Mouse (Mus musculus) limb, embryonic 10.5 days (tissue): ENCODE measurements at regions not wholly inside any gene's neighbourhood (a gene's known extent, or its start where the extent isn't known, plus 50 kb on each side); places are given as distances from the start of the nearest gene placed in this dataset.
"Not testable (repeated sequence)": the region's sequence is repeated elsewhere in the genome, so short reads cannot be mapped to it uniquely, and the experiment has no call there.

Source experiments
- DNase-seq: peaks from one replicate; pipeline ENCODE4 v3.0.0-alpha.2; 2017; ENCODE audit warnings: low spot score
- H3K27ac ChIP-seq: fragments of 300-500 bp; sonication (generic); 2 replicates; pipeline ENCODE4 v1.5.1; 2016; ENCODE audit warnings: mild to moderate bottlenecking
- H3K27me3 ChIP-seq: fragments of 300-500 bp; sonication (generic); 2 replicates; pipeline ENCODE4 v1.6.1; 2016; ENCODE audit warnings: low read depth, mild to moderate bottlenecking; ENCODE audit not compliant: poor library complexity, severe bottlenecking
- H3K36me3 ChIP-seq: fragments of 300-500 bp; sonication (generic); 2 replicates; pipeline ENCODE4 v1.6.1; 2016; ENCODE audit warnings: mild to moderate bottlenecking, moderate library complexity
- H3K4me1 ChIP-seq: fragments of 300-500 bp; sonication (generic); 2 replicates; pipeline ENCODE4 v1.6.1; 2016
- H3K4me3 ChIP-seq: fragments of 300-500 bp; sonication (generic); 2 replicates; pipeline ENCODE4 v1.5.1; 2016; ENCODE audit warnings: mild to moderate bottlenecking, moderate library complexity
- H3K9me3 ChIP-seq: fragments of 300-500 bp; sonication (generic); replicated peaks from 2 replicates; pipeline ENCODE4 v1.6.1; 2016; ENCODE audit warnings: mild to moderate bottlenecking
- WGBS: fragments of 180-500 bp; shearing (Covaris S2); methylation state at CpG from one replicate; pipeline ENCODE4 v1.1.7; 2016; 5-methylcytosine and 5-hydroxymethylcytosine counted together

DNA sequence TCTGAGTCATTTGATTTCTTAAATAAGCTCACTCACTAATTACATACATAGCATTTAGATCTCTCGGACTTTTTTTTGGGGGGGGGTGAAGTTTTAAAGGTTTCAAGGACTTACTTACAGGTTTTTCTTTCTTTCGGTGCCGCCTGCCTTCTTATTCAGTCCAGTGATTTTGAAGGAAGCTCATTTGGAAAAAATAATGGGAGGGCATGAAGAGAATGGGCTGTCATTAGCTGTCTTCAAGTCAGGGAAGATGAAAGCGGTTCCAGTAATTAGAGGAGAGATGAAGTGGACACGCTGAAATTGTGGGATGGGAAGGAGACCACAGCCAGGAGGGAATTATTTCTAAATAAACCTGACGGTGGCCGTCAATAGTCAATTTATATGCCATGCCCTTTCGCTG is 108.6 kb upstream of the Klf3 start:
- H3K36me3 ChIP-seq: no peaks in the 10 kb centered on the region
- H3K4me3 ChIP-seq: no peak overlapping the region
- H3K27me3 ChIP-seq: no peaks in the 10 kb centered on the region
- DNase-seq: no peak
- 76% methylated on average over 8 of the region's 8 CpGs for WGBS
- no peaks in the 10 kb centered on the region for H3K9me3 ChIP-seq
- no peaks in the 10 kb centered on the region; the same call in 1 of the 2 replicates for H3K4me1 ChIP-seq
- no peak overlapping the region for H3K27ac ChIP-seq

DNA sequence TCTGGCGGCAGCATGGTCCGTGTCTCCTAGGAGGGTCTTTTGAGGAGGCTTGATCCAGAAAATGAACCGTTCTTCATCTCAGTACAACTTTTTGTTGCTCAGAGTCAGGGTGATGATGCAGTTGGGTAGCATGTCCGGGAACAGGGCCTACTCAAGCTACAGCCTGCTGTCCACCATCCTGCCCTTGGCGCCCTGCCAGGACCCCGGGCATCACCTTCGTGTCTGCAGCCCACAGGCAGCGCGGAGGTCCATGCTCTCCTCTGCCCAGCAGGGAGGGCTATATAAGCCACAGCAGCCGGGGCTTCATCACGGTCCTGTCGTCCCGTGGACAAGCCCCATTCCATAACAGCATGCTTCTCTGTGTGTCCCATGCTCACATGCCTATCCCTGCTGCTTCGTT is 107.1 kb upstream of the Klf3 start:
- 89% methylated on average over 14 of the region's 14 CpGs for WGBS
- H3K27ac ChIP-seq: no peak overlapping the region; the same call in 1 of the 2 replicates
- H3K36me3 ChIP-seq: no peaks in the 10 kb centered on the region

DNA sequence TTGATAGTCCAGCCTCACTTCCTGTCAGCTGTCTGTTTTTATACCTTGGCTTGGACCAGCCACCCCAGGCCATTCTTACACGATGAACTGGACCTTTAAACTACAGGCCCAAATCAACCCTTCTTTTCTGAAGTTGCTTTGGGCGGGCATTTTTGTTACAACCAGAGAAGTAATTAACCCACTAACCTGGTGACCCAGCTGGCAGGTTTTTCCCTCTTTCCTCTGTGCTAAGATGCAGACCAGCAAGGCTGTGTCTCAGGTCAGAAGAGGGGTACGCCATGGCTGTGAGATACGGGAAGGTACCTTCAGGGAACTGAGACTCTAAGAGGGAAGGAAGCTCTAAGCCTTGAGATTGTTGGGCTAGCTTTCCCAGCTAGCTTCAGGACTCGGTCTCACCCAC is 105.7 kb upstream of the Klf3 start:
- H3K27me3 ChIP-seq: no peaks in the 10 kb centered on the region
- no peaks in the 10 kb centered on the region for H3K36me3 ChIP-seq
- no peak overlapping the region for H3K4me3 ChIP-seq
- DNase-seq: no peak
- H3K4me1 ChIP-seq: peaks cover 10% of the 10 kb centered on the region
- H3K27ac ChIP-seq: no peak overlapping the region
- H3K9me3 ChIP-seq: no peaks in the 10 kb centered on the region
- 85% methylated on average over 5 of the region's 5 CpGs for WGBS

More for the DNA sequence above, 107.1 kb upstream of the Klf3 start:
- Histone ChIP-seq H3K9me3 (no peaks in the 10 kb centered on the region), H3K4me3 (no peak overlapping the region), H3K4me1 (no peaks in the 10 kb centered on the region; the same call in 1 of the 2 replicates), H3K27me3 (no peaks in the 10 kb centered on the region)
- no peak for DNase-seq

DNA sequence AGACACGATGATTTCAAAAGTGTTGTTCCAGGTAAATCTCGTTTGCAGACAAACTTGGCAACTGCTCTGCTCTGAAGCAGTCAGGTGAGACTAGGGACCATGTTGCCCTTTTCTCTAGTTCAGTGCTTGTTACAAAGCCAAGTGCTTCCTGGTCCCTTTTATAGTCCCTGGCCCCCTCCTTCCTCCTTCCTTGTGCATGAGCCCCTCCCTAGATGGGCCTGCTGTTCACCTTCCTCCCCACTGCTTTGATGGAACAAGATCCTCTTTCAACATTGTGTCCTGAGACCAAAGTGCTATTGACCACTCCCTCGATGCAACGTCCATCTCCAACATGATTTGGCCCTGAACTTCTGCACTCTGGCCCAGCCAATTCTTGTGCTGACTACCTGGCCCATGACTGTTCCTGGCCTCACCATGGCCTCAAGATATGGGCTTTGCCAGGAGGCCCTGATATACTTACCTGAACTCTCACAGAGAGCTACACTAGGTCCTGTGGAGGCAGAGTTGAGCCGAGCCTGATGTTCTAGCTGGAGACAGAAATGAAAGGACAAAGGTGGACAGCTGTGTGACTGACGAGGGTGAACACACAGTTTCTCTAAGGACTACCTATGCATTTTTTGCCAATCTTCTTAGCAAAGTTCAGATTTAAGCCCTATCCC is 104.6 kb upstream of the Klf3 start:
- DNase-seq: no peak
- 92% methylated on average over 6 of the region's 6 CpGs for WGBS

DNA sequence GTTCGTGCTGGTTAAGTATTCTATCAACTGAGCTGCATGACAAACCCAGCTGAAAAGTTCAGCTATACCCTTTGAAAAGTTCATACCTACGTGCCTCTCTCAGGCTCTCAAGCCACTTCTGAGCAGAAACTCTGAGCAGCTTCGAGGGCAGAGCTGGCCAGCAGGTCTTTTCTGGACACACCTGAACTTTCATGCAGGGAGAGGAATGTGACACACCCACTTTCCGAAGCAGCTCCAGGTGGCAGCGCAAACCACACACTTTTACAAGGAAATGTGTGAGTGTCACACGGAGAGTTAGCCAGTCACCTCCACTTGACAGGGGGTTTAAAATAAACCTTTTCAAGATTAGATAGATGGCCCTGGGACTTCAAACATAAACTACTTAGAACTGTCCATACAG is 103.2 kb upstream of the Klf3 start:
- WGBS: 83% methylated on average over 6 of the region's 6 CpGs
- Histone ChIP-seq H3K27me3 (no peaks in the 10 kb centered on the region), H3K27ac (no peak overlapping the region), H3K4me3 (no peak overlapping the region), H3K9me3 (no peaks in the 10 kb centered on the region), H3K4me1 (peaks cover 13% of the 10 kb centered on the region), H3K36me3 (no peaks in the 10 kb centered on the region)
- DNase-seq: no peak

More for the DNA sequence above, 104.6 kb upstream of the Klf3 start:
- Histone ChIP-seq H3K9me3 (no peaks in the 10 kb centered on the region), H3K4me1 (peaks cover 10% of the 10 kb centered on the region), H3K36me3 (no peaks in the 10 kb centered on the region), H3K27me3 (no peaks in the 10 kb centered on the region), H3K27ac (no peak overlapping the region), H3K4me3 (no peak overlapping the region)

DNA sequence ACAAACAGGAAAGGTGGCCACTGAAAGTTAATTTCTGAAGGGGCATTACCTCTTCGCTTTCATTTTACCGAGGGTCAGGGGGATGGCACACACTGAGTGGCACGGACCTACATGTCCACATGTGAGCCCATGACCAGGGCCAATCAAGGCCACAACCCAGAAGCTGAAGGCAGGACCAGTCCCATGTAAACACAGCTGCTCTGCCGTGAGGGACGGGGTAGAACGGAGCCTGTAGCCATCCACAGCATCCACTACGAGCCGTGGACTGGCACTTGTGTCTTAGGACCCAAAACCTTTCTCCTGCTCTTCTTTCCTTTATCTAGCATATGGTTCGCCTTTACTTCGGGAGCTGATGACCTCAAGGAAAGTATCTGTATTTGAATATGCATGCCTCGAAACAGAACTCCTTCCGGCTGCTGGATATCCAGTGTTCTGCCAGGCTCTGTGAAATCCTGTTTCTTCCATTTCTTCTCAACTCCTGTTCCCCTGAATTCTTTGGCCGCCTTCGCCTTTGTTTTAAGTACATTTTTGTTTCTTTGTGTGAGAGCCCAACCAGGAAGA is 101.9 kb upstream of the Klf3 start:
- Histone ChIP-seq H3K4me3 (no peak overlapping the region), H3K27me3 (no peaks in the 10 kb centered on the region), H3K9me3 (no peaks in the 10 kb centered on the region), H3K4me1 (peaks cover 16% of the 10 kb centered on the region), H3K36me3 (no peaks in the 10 kb centered on the region), H3K27ac (peak overlapping the region; percentile 84)
- 76% methylated on average over 14 of the region's 14 CpGs for WGBS
- DNase-seq: no peak

DNA sequence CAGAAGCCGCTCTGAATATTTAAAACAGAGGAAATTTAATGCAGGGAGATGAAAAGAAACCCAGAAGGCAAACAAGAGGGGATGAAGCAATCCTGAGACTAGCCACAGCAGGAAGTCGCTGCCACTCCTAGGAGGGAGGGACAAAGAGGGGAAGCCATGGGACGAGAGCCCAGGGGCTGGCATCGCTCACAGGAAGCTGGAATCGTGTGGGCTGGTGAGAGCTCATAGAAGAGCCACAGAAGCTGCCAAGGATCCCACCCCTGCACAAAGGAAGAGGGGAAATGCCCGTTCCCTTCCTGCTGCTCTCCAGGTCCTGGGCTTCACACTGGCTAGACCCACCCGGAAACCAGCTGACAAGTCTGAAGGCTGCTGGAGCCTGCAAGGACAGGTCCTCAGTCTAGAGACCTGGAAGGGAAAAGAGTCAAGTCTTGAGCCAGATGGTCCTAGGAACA is 101.4 kb upstream of the Klf3 start:
- H3K27me3 ChIP-seq: no peaks in the 10 kb centered on the region
- peak overlapping the region; percentile 84 for H3K27ac ChIP-seq
- no peak overlapping the region for H3K4me3 ChIP-seq
- peak; percentile 49 for DNase-seq
- H3K4me1 ChIP-seq: peaks cover 21% of the 10 kb centered on the region
- WGBS: 31% methylated on average over 7 of the region's 7 CpGs
- H3K36me3 ChIP-seq: no peaks in the 10 kb centered on the region
- H3K9me3 ChIP-seq: no peaks in the 10 kb centered on the region

DNA sequence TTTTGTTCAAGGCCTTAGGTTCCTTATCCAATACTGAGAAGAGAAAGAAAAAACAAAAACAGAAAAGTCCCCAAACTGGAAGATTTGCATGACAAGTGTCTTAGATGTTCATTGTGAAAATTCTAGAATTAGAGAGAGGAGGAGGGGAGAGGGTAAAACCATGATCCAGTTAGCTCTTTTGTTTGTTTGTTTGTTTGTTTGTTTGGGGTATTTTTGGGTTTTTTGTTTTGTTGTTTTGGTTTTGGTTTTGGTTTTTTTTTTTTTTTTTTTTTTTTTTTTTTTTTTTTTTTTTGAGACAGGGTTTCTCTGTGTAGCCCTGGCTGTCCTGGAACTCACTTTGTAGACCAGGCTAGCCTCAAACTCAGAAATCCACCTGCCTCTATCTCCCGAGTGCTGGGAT is 100.8 kb upstream of the Klf3 start:
- not testable (repeated sequence) for DNase-seq, H3K36me3 ChIP-seq, H3K27ac ChIP-seq, H3K27me3 ChIP-seq, H3K9me3 ChIP-seq, H3K4me3 ChIP-seq
- peaks cover 21% of the 10 kb centered on the region for H3K4me1 ChIP-seq
- 87% methylated on average over 1 of the region's 1 CpGs for WGBS

DNA sequence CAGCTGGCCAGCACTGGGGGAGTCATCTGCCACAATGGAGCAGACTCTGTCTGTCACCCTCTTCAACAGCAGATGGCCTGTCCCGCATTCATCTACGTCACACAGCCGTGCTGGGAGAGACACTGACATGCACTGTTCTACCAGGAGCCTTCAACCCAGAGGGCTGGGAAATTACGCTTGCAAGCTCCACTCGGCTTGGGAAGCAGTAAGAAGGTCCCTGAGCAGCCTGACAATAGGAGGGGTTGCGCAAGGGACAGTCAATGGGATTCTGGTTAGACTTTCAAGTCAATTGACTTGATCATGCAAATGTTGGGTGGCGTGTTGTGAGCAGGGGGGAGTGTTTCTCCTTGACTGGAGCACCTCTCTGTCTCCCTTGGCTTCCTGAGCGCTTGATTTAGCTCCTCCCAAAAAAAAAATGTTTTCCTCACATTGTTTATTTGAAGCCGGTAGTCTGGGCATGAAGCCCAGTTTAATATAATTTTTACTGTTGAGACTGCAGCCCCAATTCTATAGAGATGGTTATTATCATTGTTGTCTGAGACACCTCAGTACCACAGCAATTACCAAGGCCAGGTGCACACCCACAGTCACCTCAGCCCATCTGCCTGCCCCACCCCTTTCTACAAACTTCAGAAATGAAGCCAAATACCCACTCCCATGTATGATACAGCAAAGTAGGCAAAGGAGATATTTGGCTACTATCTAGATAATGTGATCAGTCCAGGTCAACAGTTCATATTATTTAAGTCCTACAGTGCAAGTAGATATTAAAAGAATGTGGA is 99.9 kb upstream of the Klf3 start:
- Histone ChIP-seq H3K9me3 (no peaks in the 10 kb centered on the region), H3K36me3 (no peaks in the 10 kb centered on the region), H3K27me3 (no peaks in the 10 kb centered on the region), H3K4me3 (no peak overlapping the region), H3K27ac (no peak overlapping the region), H3K4me1 (peaks cover 21% of the 10 kb centered on the region)
- DNase-seq: no peak
- 69% methylated on average over 9 of the region's 9 CpGs for WGBS

DNA sequence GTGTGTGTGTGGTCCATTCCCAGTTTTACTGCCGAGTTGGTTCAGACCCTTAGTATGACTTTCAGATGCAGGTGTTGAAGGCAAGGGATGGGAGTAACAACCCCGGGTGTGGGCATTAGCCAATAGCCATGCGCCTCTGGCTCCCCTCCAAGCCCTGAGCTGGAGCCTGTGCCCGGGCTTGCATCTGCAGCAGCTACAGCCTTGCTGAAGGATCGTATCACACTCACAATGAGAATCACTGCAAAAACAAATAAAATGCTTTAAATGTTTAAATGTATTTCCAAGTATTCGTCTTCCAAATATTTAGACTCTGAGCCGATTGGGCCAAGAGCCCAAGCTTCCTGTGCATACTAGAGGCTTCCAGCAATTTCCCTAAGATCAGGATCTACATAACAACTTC is 99.0 kb upstream of the Klf3 start:
- 78% methylated on average over 7 of the region's 7 CpGs for WGBS
- DNase-seq: no peak
- no peaks in the 10 kb centered on the region for H3K36me3 ChIP-seq
- H3K27me3 ChIP-seq: no peaks in the 10 kb centered on the region
- H3K4me1 ChIP-seq: peaks cover 21% of the 10 kb centered on the region
- no peak overlapping the region for H3K27ac ChIP-seq
- H3K9me3 ChIP-seq: no peaks in the 10 kb centered on the region
- no peak overlapping the region for H3K4me3 ChIP-seq

DNA sequence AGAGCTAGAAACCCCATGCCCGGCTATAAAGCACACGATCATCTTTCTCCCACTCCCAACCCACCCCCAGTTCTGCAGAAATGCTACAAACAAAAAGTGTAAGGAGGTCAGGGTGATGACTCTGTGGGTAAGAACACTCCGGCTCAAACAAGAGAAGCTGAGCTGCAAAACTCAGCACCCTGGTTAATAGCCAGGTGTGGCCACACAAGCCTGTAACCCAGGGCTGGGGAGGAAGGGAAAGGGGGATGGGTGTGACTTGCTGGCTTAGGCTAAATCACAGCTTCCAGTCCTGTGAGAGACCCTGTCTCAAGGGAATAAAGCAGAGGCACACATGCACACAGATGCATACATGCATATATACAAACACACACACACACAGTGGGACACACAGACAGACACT is 96.6 kb upstream of the Klf3 start:
- Histone ChIP-seq H3K9me3 (no peaks in the 10 kb centered on the region), H3K27ac (no peak overlapping the region), H3K4me3 (no peak overlapping the region), H3K4me1 (peaks cover 17% of the 10 kb centered on the region), H3K36me3 (no peaks in the 10 kb centered on the region), H3K27me3 (no peaks in the 10 kb centered on the region)
- 70% methylated on average over 3 of the region's 3 CpGs for WGBS
- DNase-seq: no peak

DNA sequence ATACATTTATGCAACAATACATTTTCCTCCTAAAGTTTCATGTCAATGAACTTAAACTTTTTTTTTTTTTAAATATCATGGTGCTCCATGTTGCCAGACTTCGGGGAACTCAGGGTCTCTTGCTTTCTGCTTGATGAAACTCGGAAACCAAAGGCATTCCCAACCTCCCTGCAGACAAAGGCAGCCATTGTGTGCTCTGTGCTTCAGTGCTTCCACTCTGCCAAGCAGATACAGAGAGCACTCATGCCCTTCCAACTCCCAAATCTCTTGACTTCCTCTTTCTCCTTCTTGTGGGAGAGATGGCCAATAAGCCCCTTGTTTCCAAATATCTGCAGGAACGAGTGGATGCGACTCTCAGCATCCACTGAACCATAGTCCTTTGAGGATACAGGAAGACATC is 94.0 kb upstream of the Klf3 start:
- WGBS: 87% methylated on average over 4 of the region's 4 CpGs
- Histone ChIP-seq H3K4me1 (peaks cover 8% of the 10 kb centered on the region), H3K36me3 (no peaks in the 10 kb centered on the region), H3K27ac (no peak overlapping the region), H3K27me3 (no peaks in the 10 kb centered on the region), H3K9me3 (no peaks in the 10 kb centered on the region), H3K4me3 (no peak overlapping the region)
- no peak for DNase-seq

DNA sequence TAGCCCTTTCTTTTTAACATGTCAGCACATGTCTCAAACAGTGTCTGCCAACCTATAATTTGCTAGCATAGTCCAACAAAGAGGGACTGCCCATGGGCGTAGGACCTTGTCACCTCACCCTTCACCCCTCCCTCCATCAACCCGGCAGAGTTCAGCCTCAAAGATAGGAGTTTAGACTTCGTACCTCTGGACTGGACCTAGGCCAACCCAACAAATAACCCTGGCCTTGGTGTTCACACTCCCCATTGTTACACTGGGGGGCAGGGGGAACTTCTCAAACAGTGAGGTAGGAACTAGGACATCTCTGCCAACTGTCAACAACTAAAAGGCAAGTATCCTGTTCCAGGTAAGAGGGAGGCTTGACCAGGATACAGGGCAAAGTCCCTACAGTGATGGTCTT is 93.0 kb upstream of the Klf3 start:
- peaks cover 13% of the 10 kb centered on the region; the same call in 1 of the 2 replicates for H3K4me1 ChIP-seq
- WGBS: 83% methylated on average over 3 of the region's 3 CpGs
- no peaks in the 10 kb centered on the region for H3K36me3 ChIP-seq
- H3K27ac ChIP-seq: 0 out of 2 replicates have a peak overlapping the region, but pooled peaks have one; percentile 38
- H3K4me3 ChIP-seq: no peak overlapping the region
- H3K9me3 ChIP-seq: no peaks in the 10 kb centered on the region
- no peaks in the 10 kb centered on the region for H3K27me3 ChIP-seq
- no peak for DNase-seq
